Mouse (Mus musculus) thymus, adult 2 months (tissue): ENCODE measurements around the gene Lin54.

Experiments used
- CTCF ChIP-seq: fragments of 200-500 bp; IDR thresholded peaks from 2 replicates; pipeline ENCODE4 v1.5.1; 2012; ENCODE audit warnings: mild to moderate bottlenecking, control low read depth, low read length, moderate library complexity, borderline replicate concordance; ENCODE audit not compliant: control insufficient read depth, poor library complexity, insufficient read depth; ENCODE audit errors: extremely low read depth
- POLR2A ChIP-seq: fragments of 200-500 bp; IDR thresholded peaks from 2 replicates; pipeline ENCODE4 v1.6.1; 2012; ENCODE audit warnings: mild to moderate bottlenecking, low read length, control low read depth, moderate library complexity; ENCODE audit not compliant: control insufficient read depth, poor library complexity, insufficient read depth; ENCODE audit errors: extremely low read depth

GRCm38 (mm10) chr5:100396753-100397152, 103.7 kb downstream of the Lin54 start:
- TF ChIP-seq POLR2A: no peak
- no peak for TF ChIP-seq CTCF
